Mouse (Mus musculus) cerebellum, adult 2 months (tissue): ENCODE measurements around the gene Nlrp3. TPM values are rescaled to one million over a fixed set of nuclear protein-coding genes. Genes with fewer than 3 reads are reported as not detected.

Experiments
- DNase-seq, 2 experiments: peaks; one replicate each; pipeline ENCODE4 v3.0.0; 2021
- H3K27ac ChIP-seq: fragments of 200-500 bp; 2 replicates; pipeline ENCODE4 v1.5.1; 2012; ENCODE audit warnings: low read length, control low read depth, inconsistent platforms; ENCODE audit not compliant: insufficient read depth
- H3K27me3 ChIP-seq: fragments of 200-500 bp; 2 replicates; pipeline ENCODE4 v1.6.1; 2012; ENCODE audit warnings: inconsistent platforms, mild to moderate bottlenecking, low read length, moderate library complexity; ENCODE audit not compliant: control insufficient read depth, insufficient read depth
- H3K4me1 ChIP-seq: fragments of 200-500 bp; 2 replicates; pipeline ENCODE4 v1.6.1; 2011; ENCODE audit warnings: low read length; ENCODE audit not compliant: control insufficient read depth, insufficient read depth
- H3K4me3 ChIP-seq: fragments of 200-500 bp; replicated peaks from 2 replicates; pipeline ENCODE3; 2011; ENCODE audit warnings: mild to moderate bottlenecking, low read depth, low read length, control low read depth; ENCODE audit not compliant: insufficient read depth
- CTCF ChIP-seq: fragments of 200-500 bp; IDR thresholded peaks from 2 replicates; pipeline ENCODE4 v1.5.1; 2011; ENCODE audit warnings: low read depth, mild to moderate bottlenecking, control low read depth, low read length, moderate library complexity, borderline replicate concordance; ENCODE audit not compliant: insufficient read depth
- POLR2A ChIP-seq: fragments of 200-500 bp; IDR thresholded peaks from 2 replicates; pipeline ENCODE4 v1.6.1; 2011; ENCODE audit warnings: low read length, control low read depth, borderline replicate concordance; ENCODE audit not compliant: insufficient read depth
- WGBS: fragments of 180-500 bp; shearing (Covaris S2); methylation state at CpG from one replicate; pipeline ENCODE4 v1.1.7; 2018; 5-methylcytosine and 5-hydroxymethylcytosine counted together
- polyA plus RNA-seq: library from polyadenylated mRNA; depleted of rRNA; stranded (reverse); fragments of >200 nt; gene quantifications from 2 replicates; pipeline ENCODE4 v1.2.3, GENCODE M21; 2012; rRNA removed

The Nlrp3 gene
- polyA plus RNA-seq, 1 experiment = 0.26 TPM

- Histone ChIP-seq H3K4me1 (no peaks in the 10 kb centered on the region), H3K27ac (no peak overlapping the region), H3K4me3 (no peak overlapping the region), H3K27me3 (no peaks in the 10 kb centered on the region)
- TF ChIP-seq CTCF = no peak
- TF ChIP-seq POLR2A = no peak
- 89% methylated on average over 8 of the region's 8 CpGs for WGBS
- no peak for DNase-seq
Observed at GRCm38 (mm10) chr11:59596950-59597349, 55.6 kb downstream of the Nlrp3 start.

- no peak overlapping the region for H3K27ac ChIP-seq
- H3K27me3 ChIP-seq = no peaks in the 10 kb centered on the region
- DNase-seq = no peak
- no peaks in the 10 kb centered on the region for H3K4me1 ChIP-seq
- H3K4me3 ChIP-seq = no peak overlapping the region
- TF ChIP-seq CTCF (no peak), POLR2A (no peak)
- WGBS = 54% methylated on average over 7 of the region's 7 CpGs
Observed at GRCm38 (mm10) chr11:59599211-59599610, 57.8 kb downstream of the Nlrp3 start.

GRCm38 (mm10) chr11:59600872-59601271, 59.5 kb downstream of the Nlrp3 start:
- Histone ChIP-seq H3K27ac (no peak overlapping the region), H3K27me3 (no peaks in the 10 kb centered on the region), H3K4me1 (no peaks in the 10 kb centered on the region), H3K4me3 (no peak overlapping the region)
- 96% methylated on average over 3 of the region's 3 CpGs for whole genome bisulfite sequencing
- no peak for DNase-seq
- no peak for TF ChIP-seq POLR2A
- TF ChIP-seq CTCF = no peak

GRCm38 (mm10) chr11:59602287-59602686, 60.9 kb downstream of the Nlrp3 start:
- DNase-seq = no peak
- H3K27ac ChIP-seq = no peak overlapping the region
- no peaks in the 10 kb centered on the region for H3K4me1 ChIP-seq
- no peak for TF ChIP-seq POLR2A
- no peak for TF ChIP-seq CTCF
- H3K4me3 ChIP-seq = no peak overlapping the region
- WGBS = 87% methylated on average over 1 of the region's 1 CpGs
- H3K27me3 ChIP-seq = no peaks in the 10 kb centered on the region

- DNase-seq = no peak
- WGBS = 77% methylated on average over 5 of the region's 5 CpGs
Observed at GRCm38 (mm10) chr11:59611646-59612045, 70.3 kb downstream of the Nlrp3 start.

GRCm38 (mm10) chr11:59614120-59614519, 72.8 kb downstream of the Nlrp3 start:
- Histone ChIP-seq H3K4me3 (no peak overlapping the region), H3K27ac (no peak overlapping the region), H3K27me3 (no peaks in the 10 kb centered on the region; the same call in 1 of the 2 replicates), H3K4me1 (no peaks in the 10 kb centered on the region)
- TF ChIP-seq CTCF (peak; percentile 71), POLR2A (no peak)
- peak; percentile 26 to 27 for DNase-seq
- WGBS = 12% methylated on average over 4 of the region's 4 CpGs

More at GRCm38 (mm10) chr11:59611646-59612045, 70.3 kb downstream of the Nlrp3 start:
- Histone ChIP-seq H3K4me1 (no peaks in the 10 kb centered on the region), H3K27ac (no peak overlapping the region), H3K4me3 (no peak overlapping the region), H3K27me3 (no peaks in the 10 kb centered on the region; the same call in 1 of the 2 replicates)
- TF ChIP-seq CTCF = no peak
- no peak for TF ChIP-seq POLR2A

Other genes starting within 250 kb of the Nlrp3 start
- 0.67 and 0.79 TPM in 2 replicates for gene Wnt9a, start 234.6 kb upstream of the Nlrp3 start, polyA plus RNA-seq
- 0.11 TPM in 1 of 2 replicates, not detected in the other for gene Prss38, start 165.9 kb upstream of the Nlrp3 start, polyA plus RNA-seq
- gene Jmjd4, start 91.5 kb upstream of the Nlrp3 start, polyA plus RNA-seq = 11.6 and 12.1 TPM in 2 replicates
- 445 and 459 TPM in 2 replicates for gene Snap47, start 90.4 kb upstream of the Nlrp3 start, polyA plus RNA-seq
- gene Zfp867, start 69.1 kb upstream of the Nlrp3 start, polyA plus RNA-seq = 4.5 and 4.9 TPM in 2 replicates
- gene Zkscan17, start 14.8 kb upstream of the Nlrp3 start, polyA plus RNA-seq = 12.4 and 13.1 TPM in 2 replicates
- not detected in 2 replicates for gene Olfr222, start 34.7 kb downstream of the Nlrp3 start, polyA plus RNA-seq
- gene Olfr223, start 51.7 kb downstream of the Nlrp3 start, polyA plus RNA-seq = not detected in 2 replicates
- 158 and 160 TPM in 2 replicates for gene Mprip, start 119.7 kb downstream of the Nlrp3 start, polyA plus RNA-seq
- gene Pld6, start 246.1 kb downstream of the Nlrp3 start, polyA plus RNA-seq = 2.3 and 2.5 TPM in 2 replicates